9 mouse cellular contexts compared by ENCODE assay signal in genomic region chr7:5037467-5037866, GRCm38 (mm10). TPM values are rescaled to one million over a fixed set of nuclear protein-coding genes. Genes with fewer than 3 reads are reported as not detected.
DNase-seq lines count a peak whose midpoint lies in the region; ATAC-seq and TF ChIP-seq lines count a peak whose summit lies in the region.
"Had no signal": no experiment of that assay in that cellular context is flagged by ENCODE, and none has a peak within 500 bp of the region (broad histone marks: within the 10 kb centered on the region; RNA-seq: fewer than 3 reads in every experiment).

No protein-coding gene starts in this region.

- H3K9me3 ChIP-seq in kidney, embryonic 14.5 days (ENCODE audit: control insufficient read depth, low read length) = peaks cover 6% of the 10 kb centered on the region; the same call in 1 of the 2 replicates
- H3K9me3 ChIP-seq in embryonic facial prominence, embryonic 13.5 days = peaks cover 18% of the 10 kb centered on the region
- peaks cover 8% of the 10 kb centered on the region for H3K9me3 ChIP-seq in intestine, embryonic 14.5 days (ENCODE audit: control insufficient read depth, low read length)
- no peaks in the 10 kb centered on the region for H3K9me3 ChIP-seq in midbrain, embryonic 16.5 days (replicated peaks; ENCODE audit: control insufficient read depth, low read length, poor library complexity, severe bottlenecking)

- peaks cover 34% of the 10 kb centered on the region for H3K36me3 ChIP-seq in kidney, embryonic 14.5 days (ENCODE audit: control insufficient read depth, insufficient read depth, low read length)
- H3K36me3 ChIP-seq in embryonic facial prominence, embryonic 13.5 days = peaks cover 55% of the 10 kb centered on the region
- H3K36me3 ChIP-seq in intestine, embryonic 14.5 days (ENCODE audit: control insufficient read depth, insufficient read depth, low read length) = peaks cover 38% of the 10 kb centered on the region
- H3K36me3 ChIP-seq in midbrain, embryonic 16.5 days (ENCODE audit: control insufficient read depth, insufficient read depth, low read length) = peaks cover 6% of the 10 kb centered on the region
- H3K36me3 ChIP-seq in thymus, adult 2 months (ENCODE audit: control insufficient read depth, insufficient read depth, low read length) = peaks cover 4% of the 10 kb centered on the region; the same call in 1 of the 2 replicates

- TF ChIP-seq CTCF in thymus, adult 2 months (IDR thresholded peaks at IDR 0.05; ENCODE audit: borderline replicate concordance, control insufficient read depth, extremely low read depth, insufficient read depth, low read length, poor library complexity) = no peak

- H3K9ac ChIP-seq in kidney, embryonic 14.5 days (ENCODE audit: low read depth, low read length) = peak overlapping the region; percentile 85; the same call in 1 of the 2 replicates
- no peak overlapping the region for H3K9ac ChIP-seq in embryonic facial prominence, embryonic 13.5 days
- peak overlapping the region; percentile 66; the same call in 1 of the 2 replicates for H3K9ac ChIP-seq in intestine, embryonic 14.5 days (ENCODE audit: low read length)
- no peak overlapping the region; the same call in 1 of the 2 replicates for H3K9ac ChIP-seq in midbrain, embryonic 16.5 days (ENCODE audit: low read depth, low read length)

- no peaks in the 10 kb centered on the region for H3K4me1 ChIP-seq in kidney, embryonic 14.5 days (ENCODE audit: control insufficient read depth, insufficient read depth, low read length)
- peaks cover 9% of the 10 kb centered on the region for H3K4me1 ChIP-seq in embryonic facial prominence, embryonic 13.5 days
- 0 out of 2 replicates have a peak, but pooled peaks cover 4% of the 10 kb centered on the region for H3K4me1 ChIP-seq in intestine, embryonic 14.5 days (replicated peaks; ENCODE audit: control insufficient read depth, insufficient read depth, low read length)
- peaks cover 7% of the 10 kb centered on the region; the same call in 1 of the 2 replicates for H3K4me1 ChIP-seq in midbrain, embryonic 16.5 days (ENCODE audit: control insufficient read depth, insufficient read depth, low read length)
- H3K4me1 ChIP-seq in thymus, adult 2 months (replicated peaks; ENCODE audit: control insufficient read depth, insufficient read depth, low read length) = peaks cover 6% of the 10 kb centered on the region

- WGBS in kidney, embryonic 14.5 days = 89% methylated on average over 8 of the region's 8 CpGs
- 89% methylated on average over 8 of the region's 8 CpGs for WGBS in embryonic facial prominence, embryonic 13.5 days
- WGBS in intestine, embryonic 14.5 days = 90% methylated on average over 8 of the region's 8 CpGs
- WGBS in midbrain, embryonic 16.5 days = 89% methylated on average over 8 of the region's 8 CpGs
- 96% methylated on average over 8 of the region's 8 CpGs for WGBS in thymus, adult 2 months

- DNase-seq in kidney, adult 11 months = no peak
- no peak for DNase-seq in intestine, embryonic 14.5 days (ENCODE audit: low spot score)
- no peak for DNase-seq in thymus, postnatal 36 days
- no peak for DNase-seq in thymus, adult 2 months
- no peak for DNase-seq in kidney, postnatal 25 days

- no peak for ATAC-seq in kidney, embryonic 14.5 days (ENCODE audit: low FRiP score, low TSS enrichment)
- no peak for ATAC-seq in embryonic facial prominence, embryonic 13.5 days (ENCODE audit: insufficient number of reproducible peaks, insufficient read depth, low FRiP score, low TSS enrichment, low read depth)
- ATAC-seq in intestine, embryonic 14.5 days (replicated peaks; ENCODE audit: low FRiP score, low TSS enrichment, low read depth) = no peak
- ATAC-seq in midbrain, embryonic 16.5 days = no peak

- no peak overlapping the region for H3K27ac ChIP-seq in kidney, embryonic 14.5 days (ENCODE audit: low read depth, low read length)
- peak overlapping the region; percentile 97 for H3K27ac ChIP-seq in embryonic facial prominence, embryonic 13.5 days
- peak overlapping the region; percentile 95; the same call in 1 of the 2 replicates for H3K27ac ChIP-seq in intestine, embryonic 14.5 days (ENCODE audit: low read depth)
- H3K27ac ChIP-seq in midbrain, embryonic 16.5 days (ENCODE audit: low read length) = peak overlapping the region; percentile 97
- H3K27ac ChIP-seq in thymus, adult 2 months (ENCODE audit: control insufficient read depth, insufficient read depth, low read length) = no peak overlapping the region

- H3K27me3 ChIP-seq in kidney, embryonic 14.5 days (ENCODE audit: control insufficient read depth, insufficient read depth, low read length) = no peaks in the 10 kb centered on the region
- no peaks in the 10 kb centered on the region for H3K27me3 ChIP-seq in embryonic facial prominence, embryonic 13.5 days
- H3K27me3 ChIP-seq in intestine, embryonic 14.5 days (replicated peaks; ENCODE audit: control insufficient read depth, insufficient read depth, low read length) = no peaks in the 10 kb centered on the region
- H3K27me3 ChIP-seq in midbrain, embryonic 16.5 days (ENCODE audit: control insufficient read depth, insufficient read depth, low read depth, low read length) = no peaks in the 10 kb centered on the region
- H3K27me3 ChIP-seq in thymus, adult 2 months (ENCODE audit: control insufficient read depth, insufficient read depth, low read length) = no peaks in the 10 kb centered on the region

- no peak for TF ChIP-seq POLR2A in thymus, adult 2 months (IDR thresholded peaks at IDR 0.05; ENCODE audit: control insufficient read depth, extremely low read depth, insufficient read depth, low read length, poor library complexity)

- peak overlapping the region; percentile 67; the same call in 1 of the 2 replicates for H3K4me3 ChIP-seq in kidney, embryonic 14.5 days (ENCODE audit: low read length)
- peak overlapping the region; percentile 61 for H3K4me3 ChIP-seq in embryonic facial prominence, embryonic 13.5 days
- peak overlapping the region; percentile 61 for H3K4me3 ChIP-seq in intestine, embryonic 14.5 days (ENCODE audit: low read depth, low read length)
- H3K4me3 ChIP-seq in midbrain, embryonic 16.5 days (ENCODE audit: low read depth, low read length) = peak overlapping the region; percentile 63
- H3K4me3 ChIP-seq in thymus, adult 2 months (ENCODE audit: control insufficient read depth, insufficient read depth, low read length) = no peak overlapping the region

- H3K4me2 ChIP-seq in kidney, embryonic 14.5 days (replicated peaks; ENCODE audit: low read depth, low read length) = peak overlapping the region; percentile 52
- peak overlapping the region; percentile 60 for H3K4me2 ChIP-seq in embryonic facial prominence, embryonic 13.5 days
- peak overlapping the region; percentile 60 for H3K4me2 ChIP-seq in intestine, embryonic 14.5 days (ENCODE audit: low read length)
- peak overlapping the region; percentile 63 for H3K4me2 ChIP-seq in midbrain, embryonic 16.5 days (ENCODE audit: low read length)

RNA-seq across cellular contexts. Expression of gene Zfp784, which starts 0.8 kb away (rescaled TPM):
- 3.8 and 5.0 TPM in 2 replicates for polyA plus RNA-seq in kidney, embryonic 14.5 days (2014; fragmentation: Nextera tagmentation; extraction: Ambion mirVana)
- polyA plus RNA-seq in embryonic facial prominence, embryonic 13.5 days (2015; fragmentation: Nextera tagmentation; extraction: Ambion mirVana) = 5.6 and 5.9 TPM in 2 replicates
- 4.8 and 6.3 TPM in 2 replicates for polyA plus RNA-seq in intestine, embryonic 14.5 days (2014; fragmentation: Nextera tagmentation; extraction: Ambion mirVana)
- 10.5 and 10.8 TPM in 2 replicates for polyA plus RNA-seq in midbrain, embryonic 16.5 days (2015; fragmentation: Nextera tagmentation; extraction: Ambion mirVana)
- 5.2 and 6.3 TPM in 2 replicates for polyA plus RNA-seq in thymus, adult 2 months (2012; rRNA removed)

RNA-seq across cellular contexts. Expression of gene 4632433K11Rik, which starts 3.5 kb away (rescaled TPM):
- polyA plus RNA-seq in kidney, embryonic 14.5 days (2014; fragmentation: Nextera tagmentation; extraction: Ambion mirVana) = not detected in 2 replicates
- not detected in 2 replicates for polyA plus RNA-seq in embryonic facial prominence, embryonic 13.5 days (2015; fragmentation: Nextera tagmentation; extraction: Ambion mirVana)
- not detected in 2 replicates for polyA plus RNA-seq in intestine, embryonic 14.5 days (2014; fragmentation: Nextera tagmentation; extraction: Ambion mirVana)
- polyA plus RNA-seq in midbrain, embryonic 16.5 days (2015; fragmentation: Nextera tagmentation; extraction: Ambion mirVana) = not detected in 2 replicates
- not detected in 2 replicates for polyA plus RNA-seq in thymus, adult 2 months (2012; rRNA removed)
- polyA plus RNA-seq: gonadal fat pad, adult 2 months had no signal

RNA-seq across cellular contexts. Expression of gene Zfp580, which starts 13.9 kb away (rescaled TPM):
- polyA plus RNA-seq in kidney, embryonic 14.5 days (2014; fragmentation: Nextera tagmentation; extraction: Ambion mirVana) = 43.6 and 56.2 TPM in 2 replicates
- 44.7 and 45.9 TPM in 2 replicates for polyA plus RNA-seq in embryonic facial prominence, embryonic 13.5 days (2015; fragmentation: Nextera tagmentation; extraction: Ambion mirVana)
- 38.3 and 40.1 TPM in 2 replicates for polyA plus RNA-seq in intestine, embryonic 14.5 days (2014; fragmentation: Nextera tagmentation; extraction: Ambion mirVana)
- polyA plus RNA-seq in midbrain, embryonic 16.5 days (2015; fragmentation: Nextera tagmentation; extraction: Ambion mirVana) = 101 and 117 TPM in 2 replicates
- polyA plus RNA-seq in thymus, adult 2 months (2012; rRNA removed) = 29.9 and 42.3 TPM in 2 replicates

RNA-seq across cellular contexts. Expression of gene Ccdc106, which starts 17.1 kb away (rescaled TPM):
- 23.2 and 25.5 TPM in 2 replicates for polyA plus RNA-seq in kidney, embryonic 14.5 days (2014; fragmentation: Nextera tagmentation; extraction: Ambion mirVana)
- polyA plus RNA-seq in embryonic facial prominence, embryonic 13.5 days (2015; fragmentation: Nextera tagmentation; extraction: Ambion mirVana) = 46.1 and 55.4 TPM in 2 replicates
- 15.1 and 17.1 TPM in 2 replicates for polyA plus RNA-seq in intestine, embryonic 14.5 days (2014; fragmentation: Nextera tagmentation; extraction: Ambion mirVana)
- polyA plus RNA-seq in midbrain, embryonic 16.5 days (2015; fragmentation: Nextera tagmentation; extraction: Ambion mirVana) = 70.0 and 73.1 TPM in 2 replicates
- polyA plus RNA-seq in thymus, adult 2 months (2012; rRNA removed) = 0.52 and 0.97 TPM in 2 replicates

RNA-seq across cellular contexts. Expression of gene Zfp865, which starts 17.3 kb away (rescaled TPM):
- 9.9 and 10.0 TPM in 2 replicates for polyA plus RNA-seq in kidney, embryonic 14.5 days (2014; fragmentation: Nextera tagmentation; extraction: Ambion mirVana)
- 7.7 and 7.9 TPM in 2 replicates for polyA plus RNA-seq in embryonic facial prominence, embryonic 13.5 days (2015; fragmentation: Nextera tagmentation; extraction: Ambion mirVana)
- 6.2 and 7.2 TPM in 2 replicates for polyA plus RNA-seq in intestine, embryonic 14.5 days (2014; fragmentation: Nextera tagmentation; extraction: Ambion mirVana)
- polyA plus RNA-seq in midbrain, embryonic 16.5 days (2015; fragmentation: Nextera tagmentation; extraction: Ambion mirVana) = 6.6 and 7.2 TPM in 2 replicates
- 105 and 120 TPM in 2 replicates for polyA plus RNA-seq in thymus, adult 2 months (2012; rRNA removed)

Comparison
In these comparisons a context has a peak if more than half of its experiments do, and no peak if none do; other contexts are left out.
1. H3K27ac ChIP-seq: peak in embryonic facial prominence, embryonic 13.5 days (single experiment), intestine, embryonic 14.5 days (single experiment) and midbrain, embryonic 16.5 days (single experiment); none in kidney, embryonic 14.5 days (single experiment) and thymus, adult 2 months (single experiment).
2. H3K9ac ChIP-seq: peak in kidney, embryonic 14.5 days (single experiment) and intestine, embryonic 14.5 days (single experiment); none in embryonic facial prominence, embryonic 13.5 days (single experiment) and midbrain, embryonic 16.5 days (single experiment).
3. Peak in every context shown above with its lines, with median percentiles within 50 percentile points of each other: H3K4me2 ChIP-seq.